Mouse (Mus musculus) liver, embryonic 14.5 days (tissue): Measurements from ENCODE around the gene Edem2.

ENCODE experiments used
- CTCF ChIP-seq: IDR thresholded peaks from 2 replicates; pipeline ENCODE4 v1.5.1; 2016; ENCODE audit warnings: antibody characterized with exemption, low read depth, control low read depth
- EP300 ChIP-seq: IDR thresholded peaks from 2 replicates; pipeline ENCODE4 v1.6.1; 2016; ENCODE audit warnings: antibody characterized with exemption, low read depth

GRCm38 (mm10) chr2:155756855-155757566 is 27.7 kb upstream of the Edem2 start:
- peak; percentile 60 for TF ChIP-seq CTCF
- TF ChIP-seq EP300 = no peak
